Mouse (Mus musculus) limb, embryonic 11.5 days (tissue): Measurements from ENCODE around the gene Prkar1a. TPM values are rescaled to one million over a fixed set of nuclear protein-coding genes. Genes with fewer than 3 reads are reported as not detected.

Source experiments
- polyA plus RNA-seq: library from polyadenylated mRNA; unstranded; fragments of >200 nt; fragmentation: Nextera tagmentation; extraction: Ambion mirVana; gene quantifications from 2 replicates; pipeline ENCODE4 v1.2.1, GENCODE M21; 2014

Prkar1a gene
- polyA plus RNA-seq, 1 experiment from 2014 or later = 384 TPM

Other genes with a start within 250 kb of the Prkar1a start
- gene 9930022D16Rik, start 235.5 kb upstream of the Prkar1a start, polyA plus RNA-seq = not detected in 2 replicates
- 44.8 and 50.1 TPM in 2 replicates for gene Amz2, start 223.5 kb upstream of the Prkar1a start, polyA plus RNA-seq
- gene Arsg, start 176.0 kb upstream of the Prkar1a start, polyA plus RNA-seq = 1.6 and 2.2 TPM in 2 replicates
- 2.9 and 3.6 TPM in 2 replicates for gene Slc16a6, start 175.8 kb upstream of the Prkar1a start, polyA plus RNA-seq
- 23.3 and 27.7 TPM in 2 replicates for gene Wipi1, start 37.4 kb upstream of the Prkar1a start, polyA plus RNA-seq
- 0.16 and 0.37 TPM in 2 replicates for gene Fam20a, start 72.9 kb downstream of the Prkar1a start, polyA plus RNA-seq
- not detected in 2 replicates for gene 1700012B07Rik, start 178.6 kb downstream of the Prkar1a start, polyA plus RNA-seq